Mouse (Mus musculus) liver, postnatal 0 days (tissue): ENCODE results near the gene Abat.

Experiments used
- CTCF ChIP-seq: sonication (generic); IDR thresholded peaks from 2 replicates; pipeline ENCODE4 v1.5.1; 2016; ENCODE audit warnings: antibody characterized with exemption, low read depth
- EP300 ChIP-seq: IDR thresholded peaks from 2 replicates; pipeline ENCODE4 v1.6.1; 2016; ENCODE audit warnings: antibody characterized with exemption, low read depth, mild to moderate bottlenecking

DNA sequence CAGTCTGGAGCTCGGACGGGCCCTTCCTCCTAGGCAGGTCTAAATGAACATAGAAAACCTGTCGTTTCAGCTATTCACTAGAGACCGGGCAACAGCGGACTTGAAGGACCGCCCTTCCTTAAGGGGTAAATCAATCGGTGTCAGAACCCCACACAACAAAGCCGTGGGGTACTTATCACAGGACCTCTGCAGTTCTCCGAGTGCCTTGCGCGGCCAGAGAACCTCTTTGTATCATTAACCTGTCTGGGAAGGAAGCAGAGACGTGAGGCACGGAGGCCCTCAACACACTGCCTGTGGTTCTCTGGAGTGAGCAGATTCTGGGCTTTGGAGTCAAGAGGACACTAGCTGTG, 123.6 kb downstream of the Abat start:
- no peak for TF ChIP-seq EP300
- no peak for TF ChIP-seq CTCF
